ENCODE assay signal across 19 mouse cellular contexts in genomic region chr2:144633551-144633950, GRCm38 (mm10). TPM values are rescaled to one million over a fixed set of nuclear protein-coding genes. Genes with fewer than 3 reads are reported as not detected.
DNase-seq lines count a peak whose midpoint lies in the region; ATAC-seq lines count a peak whose summit lies in the region.
"Had no signal": no experiment of that assay in that cellular context is flagged by ENCODE, and none has a peak within 500 bp of the region (broad histone marks: within the 10 kb centered on the region; RNA-seq: fewer than 3 reads in every experiment).

No protein-coding gene starts in this region.

- no peaks in the 10 kb centered on the region for H3K4me1 ChIP-seq in embryonic facial prominence, embryonic 11.5 days (ENCODE audit: control insufficient read depth, insufficient read depth, low read length)
- peaks cover 2% of the 10 kb centered on the region; the same call in 1 of the 2 replicates for H3K4me1 ChIP-seq in embryonic facial prominence, embryonic 10.5 days
- H3K4me1 ChIP-seq in hindbrain, embryonic 15.5 days (replicated peaks): 0 out of 2 replicates have a peak, but pooled peaks cover 5% of the 10 kb centered on the region
- H3K4me1 ChIP-seq in hindbrain, embryonic 10.5 days (replicated peaks): no peaks in the 10 kb centered on the region
- no peaks in the 10 kb centered on the region for H3K4me1 ChIP-seq in liver, embryonic 11.5 days (replicated peaks; ENCODE audit: control insufficient read depth, insufficient read depth, low read length)
- H3K4me1 ChIP-seq: embryonic facial prominence, embryonic 12.5 days; heart, embryonic 12.5 days; hindbrain, embryonic 12.5 days had no signal

- no peaks in the 10 kb centered on the region for H3K9me3 ChIP-seq in embryonic facial prominence, embryonic 11.5 days (replicated peaks; ENCODE audit: control insufficient read depth, low read length)
- 0 out of 2 replicates have a peak, but pooled peaks cover 3% of the 10 kb centered on the region for H3K9me3 ChIP-seq in embryonic facial prominence, embryonic 10.5 days
- no peaks in the 10 kb centered on the region for H3K9me3 ChIP-seq in hindbrain, embryonic 15.5 days
- H3K9me3 ChIP-seq in hindbrain, embryonic 10.5 days: 0 out of 2 replicates have a peak, but pooled peaks cover 2% of the 10 kb centered on the region
- no peaks in the 10 kb centered on the region for H3K9me3 ChIP-seq in liver, embryonic 11.5 days (ENCODE audit: control insufficient read depth, low read length)
- H3K9me3 ChIP-seq: embryonic facial prominence, embryonic 12.5 days; G1E; heart, embryonic 12.5 days; hindbrain, embryonic 12.5 days had no signal

- 0 out of 2 replicates have a peak, but pooled peaks have one; percentile 39 for ATAC-seq in embryonic facial prominence, embryonic 11.5 days (replicated peaks; ENCODE audit: insufficient number of reproducible peaks, low FRiP score, low TSS enrichment, low read depth)
- ATAC-seq in hindbrain, embryonic 15.5 days (ENCODE audit: low FRiP score, low read depth): peak; percentile 24; the same call in 1 of the 2 replicates
- ATAC-seq in liver, embryonic 11.5 days (replicated peaks; ENCODE audit: low FRiP score): no peak
- ATAC-seq: CD4-positive, CD25-positive, alpha-beta regulatory T cell, adult 4 months; forebrain, postnatal 0 days had no signal

- no peak overlapping the region for H3K9ac ChIP-seq in embryonic facial prominence, embryonic 11.5 days (replicated peaks; ENCODE audit: low read length)
- no peak overlapping the region for H3K9ac ChIP-seq in hindbrain, embryonic 15.5 days
- no peak overlapping the region for H3K9ac ChIP-seq in liver, embryonic 11.5 days (ENCODE audit: low read depth, low read length)
- H3K9ac ChIP-seq: embryonic facial prominence, embryonic 12.5 days; forebrain, postnatal 0 days; heart, embryonic 12.5 days; hindbrain, embryonic 12.5 days had no signal

- no peaks in the 10 kb centered on the region for H3K27me3 ChIP-seq in embryonic facial prominence, embryonic 11.5 days (ENCODE audit: control insufficient read depth, insufficient read depth, low read length)
- H3K27me3 ChIP-seq in embryonic facial prominence, embryonic 10.5 days (replicated peaks; ENCODE audit: low read depth, poor library complexity, severe bottlenecking): no peaks in the 10 kb centered on the region
- H3K27me3 ChIP-seq in hindbrain, embryonic 15.5 days: no peaks in the 10 kb centered on the region
- no peaks in the 10 kb centered on the region for H3K27me3 ChIP-seq in hindbrain, embryonic 10.5 days (ENCODE audit: insufficient read depth, poor library complexity, severe bottlenecking)
- no peaks in the 10 kb centered on the region for H3K27me3 ChIP-seq in liver, embryonic 11.5 days (replicated peaks; ENCODE audit: control insufficient read depth, insufficient read depth, low read length)
- H3K27me3 ChIP-seq: embryonic facial prominence, embryonic 12.5 days; heart, embryonic 12.5 days; hindbrain, embryonic 12.5 days had no signal

- H3K36me3 ChIP-seq in embryonic facial prominence, embryonic 11.5 days (replicated peaks; ENCODE audit: control insufficient read depth, insufficient read depth, low read depth, low read length): no peaks in the 10 kb centered on the region
- peaks cover 6% of the 10 kb centered on the region; the same call in 1 of the 2 replicates for H3K36me3 ChIP-seq in embryonic facial prominence, embryonic 10.5 days (replicated peaks)
- no peaks in the 10 kb centered on the region for H3K36me3 ChIP-seq in hindbrain, embryonic 15.5 days
- H3K36me3 ChIP-seq in hindbrain, embryonic 10.5 days: no peaks in the 10 kb centered on the region
- H3K36me3 ChIP-seq in liver, embryonic 11.5 days (ENCODE audit: control insufficient read depth, insufficient read depth, low read length): no peaks in the 10 kb centered on the region; the same call in 1 of the 2 replicates
- H3K36me3 ChIP-seq: embryonic facial prominence, embryonic 12.5 days had no signal

- no peak overlapping the region for H3K27ac ChIP-seq in embryonic facial prominence, embryonic 11.5 days (replicated peaks; ENCODE audit: low read depth, low read length)
- no peak overlapping the region for H3K27ac ChIP-seq in embryonic facial prominence, embryonic 10.5 days (replicated peaks)
- no peak overlapping the region for H3K27ac ChIP-seq in hindbrain, embryonic 15.5 days (replicated peaks)
- no peak overlapping the region for H3K27ac ChIP-seq in hindbrain, embryonic 10.5 days
- H3K27ac ChIP-seq in liver, embryonic 11.5 days (ENCODE audit: low read depth, low read length): no peak overlapping the region
- H3K27ac ChIP-seq: embryonic facial prominence, embryonic 12.5 days; hindbrain, embryonic 12.5 days had no signal

- H3K4me2 ChIP-seq in embryonic facial prominence, embryonic 11.5 days (ENCODE audit: low read depth, low read length): no peak overlapping the region
- H3K4me2 ChIP-seq in hindbrain, embryonic 15.5 days: no peak overlapping the region
- no peak overlapping the region for H3K4me2 ChIP-seq in liver, embryonic 11.5 days
- H3K4me2 ChIP-seq: embryonic facial prominence, embryonic 12.5 days; heart, embryonic 12.5 days; hindbrain, embryonic 12.5 days had no signal

- H3K4me3 ChIP-seq in embryonic facial prominence, embryonic 11.5 days (ENCODE audit: low read depth, low read length): no peak overlapping the region
- H3K4me3 ChIP-seq in embryonic facial prominence, embryonic 10.5 days: no peak overlapping the region
- H3K4me3 ChIP-seq in hindbrain, embryonic 15.5 days: no peak overlapping the region
- H3K4me3 ChIP-seq in hindbrain, embryonic 10.5 days: no peak overlapping the region
- H3K4me3 ChIP-seq in liver, embryonic 11.5 days (ENCODE audit: low read depth, low read length): no peak overlapping the region
- H3K4me3 ChIP-seq: embryonic facial prominence, embryonic 12.5 days; heart, embryonic 12.5 days; hindbrain, embryonic 12.5 days had no signal

- DNase-seq in embryonic facial prominence, embryonic 11.5 days (ENCODE audit: low spot score): no peak
- DNase-seq in embryonic facial prominence, embryonic 10.5 days (ENCODE audit: low spot score): no peak
- DNase-seq in hindbrain, embryonic 10.5 days (ENCODE audit: low spot score): no peak
- DNase-seq in liver, embryonic 11.5 days (ENCODE audit: low spot score): peak; percentile 23
- no peak for DNase-seq in liver
- peak; percentile 29 for DNase-seq in testis, postnatal 10 days (ENCODE audit: low spot score)
- no peak for DNase-seq in testis, postnatal 14 days (ENCODE audit: low spot score)
- DNase-seq: adrenal gland, adult 8-10 months; adrenal gland, postnatal 36 days; B cell, adult 2 months; cerebellum, adult 2 months; cerebellum, postnatal 10 days; forebrain, postnatal 0 days had no signal

- 88% methylated on average over 2 of the region's 2 CpGs for WGBS in embryonic facial prominence, embryonic 11.5 days
- 88% methylated on average over 2 of the region's 2 CpGs for WGBS in embryonic facial prominence, embryonic 10.5 days
- 81% methylated on average over 2 of the region's 2 CpGs for WGBS in hindbrain, embryonic 15.5 days
- WGBS in hindbrain, embryonic 10.5 days: 87% methylated on average over 2 of the region's 2 CpGs
- 81% methylated on average over 2 of the region's 2 CpGs for WGBS in liver, embryonic 11.5 days

RNA-seq across cellular contexts. Expression of gene Dtd1, which starts 33.9 kb away (rescaled TPM):
- 42.8 and 43.4 TPM in 2 replicates for polyA plus RNA-seq in embryonic facial prominence, embryonic 11.5 days (2014; fragmentation: Nextera tagmentation; extraction: Ambion mirVana)
- polyA plus RNA-seq in embryonic facial prominence, embryonic 10.5 days (2016; fragmentation: Nextera tagmentation; extraction: Ambion mirVana): 36.9 and 43.1 TPM in 2 replicates
- polyA plus RNA-seq in hindbrain, embryonic 15.5 days (2015; fragmentation: Nextera tagmentation; extraction: Ambion mirVana): 124 TPM in 2 replicates
- 27.1 and 31.5 TPM in 2 replicates for polyA plus RNA-seq in hindbrain, embryonic 10.5 days (2016; fragmentation: Nextera tagmentation; extraction: Ambion mirVana)
- polyA plus RNA-seq in liver, embryonic 11.5 days (2014; fragmentation: Nextera tagmentation; extraction: Ambion mirVana): 65.2 and 65.9 TPM in 2 replicates

RNA-seq across cellular contexts. Expression of gene Smim26, which starts 39.7 kb away (rescaled TPM):
- 38.8 and 44.2 TPM in 2 replicates for polyA plus RNA-seq in embryonic facial prominence, embryonic 11.5 days (2014; fragmentation: Nextera tagmentation; extraction: Ambion mirVana)
- polyA plus RNA-seq in embryonic facial prominence, embryonic 10.5 days (2016; fragmentation: Nextera tagmentation; extraction: Ambion mirVana): 30.8 and 34.0 TPM in 2 replicates
- 54.9 and 62.2 TPM in 2 replicates for polyA plus RNA-seq in hindbrain, embryonic 15.5 days (2015; fragmentation: Nextera tagmentation; extraction: Ambion mirVana)
- polyA plus RNA-seq in hindbrain, embryonic 10.5 days (2016; fragmentation: Nextera tagmentation; extraction: Ambion mirVana): 26.0 and 40.1 TPM in 2 replicates
- 43.6 and 47.2 TPM in 2 replicates for polyA plus RNA-seq in liver, embryonic 11.5 days (2014; fragmentation: Nextera tagmentation; extraction: Ambion mirVana)

Comparison
In these comparisons a context has a peak if more than half of its experiments do, and no peak if none do; other contexts are left out.
1. DNase-seq: peak in liver, embryonic 11.5 days (single experiment) and testis, postnatal 10 days (single experiment); none in embryonic facial prominence, embryonic 11.5 days (single experiment), embryonic facial prominence, embryonic 10.5 days (single experiment), hindbrain, embryonic 10.5 days (single experiment), liver (single experiment) and testis, postnatal 14 days (single experiment).